Mouse (Mus musculus) testis, postnatal 14 days (tissue): Measurements from ENCODE around the gene Ctps2.
"Not testable (repeated sequence)": the region's sequence is repeated elsewhere in the genome, so short reads cannot be mapped to it uniquely, and the experiment has no call there.

ENCODE experiments used
- DNase-seq: peaks from one replicate; pipeline ENCODE4 v3.0.0; 2021; ENCODE audit warnings: low spot score

The Ctps2 gene

GRCm38 (mm10) chrX:162900938-162901337, at the start of gene Ctps2:
TSS of gene Ctps2 (plus strand) at chrX:162901238.
- DNase-seq = no peak

- no peak for DNase-seq
These were observed 32.6 kb upstream of the Ctps2 start for GRCm38 (mm10) chrX:162868294-162868965.

- peak; percentile 38 for DNase-seq
These were observed 29.1 kb upstream of the Ctps2 start for GRCm38 (mm10) chrX:162871734-162872517.

GRCm38 (mm10) chrX:162873761-162874160, 27.3 kb upstream of the Ctps2 start:
- no peak for DNase-seq

GRCm38 (mm10) chrX:162878236-162878635, 22.8 kb upstream of the Ctps2 start:
- no peak for DNase-seq

GRCm38 (mm10) chrX:162887931-162888511, 13.0 kb upstream of the Ctps2 start, which contains the start of gene Syap1:
TSS of gene Syap1 (minus strand) at chrX:162888447.
- DNase-seq = peak; percentile 87

- not testable (repeated sequence) for DNase-seq
These were observed 12.3 kb upstream of the Ctps2 start for GRCm38 (mm10) chrX:162888575-162889223.

GRCm38 (mm10) chrX:162901371-162902039, 467 bp downstream of the Ctps2 start:
- peak; percentile 12 for DNase-seq

- peak; percentile 9 for DNase-seq
These were observed 1.1 kb downstream of the Ctps2 start for GRCm38 (mm10) chrX:162902040-162902734.

- DNase-seq = no peak
These were observed 6.5 kb downstream of the Ctps2 start for GRCm38 (mm10) chrX:162907554-162907953.

- no peak for DNase-seq
These were observed 12.6 kb downstream of the Ctps2 start for GRCm38 (mm10) chrX:162913651-162914050.

GRCm38 (mm10) chrX:162915697-162916096, 14.7 kb downstream of the Ctps2 start:
- no peak for DNase-seq

GRCm38 (mm10) chrX:162921487-162922125, 20.6 kb downstream of the Ctps2 start:
- no peak for DNase-seq

- no peak for DNase-seq
These were observed 30.4 kb downstream of the Ctps2 start for GRCm38 (mm10) chrX:162931467-162931866.

GRCm38 (mm10) chrX:162942027-162942426, 41.0 kb downstream of the Ctps2 start:
- no peak for DNase-seq

- no peak for DNase-seq
These were observed 48.9 kb downstream of the Ctps2 start for GRCm38 (mm10) chrX:162949811-162950439.

GRCm38 (mm10) chrX:162957921-162958320, 56.9 kb downstream of the Ctps2 start:
- no peak for DNase-seq

GRCm38 (mm10) chrX:162963840-162964239, 62.8 kb downstream of the Ctps2 start:
- no peak for DNase-seq

GRCm38 (mm10) chrX:162964383-162964782, 63.3 kb downstream of the Ctps2 start, which contains the start of gene S100g:
TSS of gene S100g (minus strand) at chrX:162964599.
- DNase-seq = no peak

- no peak for DNase-seq
These were observed 66.4 kb downstream of the Ctps2 start for GRCm38 (mm10) chrX:162967456-162967855.
